Mouse (Mus musculus) urinary bladder, postnatal 10 days (tissue): ENCODE results near the gene Kif1a.

Source experiments
- DNase-seq: peaks from one replicate; pipeline ENCODE4 v3.0.0; 2022; ENCODE audit warnings: low spot score

Gene Kif1a

GRCm38 (mm10) chr1:93020602-93021001 lies 81.1 kb downstream of the Kif1a start:
- DNase-seq: no peak

- no peak for DNase-seq
Observed at GRCm38 (mm10) chr1:93018716-93019115, 83.0 kb downstream of the Kif1a start.

- no peak for DNase-seq
Observed at GRCm38 (mm10) chr1:93015136-93015535, 86.6 kb downstream of the Kif1a start.

- peak; percentile 33 for DNase-seq
Observed at GRCm38 (mm10) chr1:93014460-93014859, 87.3 kb downstream of the Kif1a start.

GRCm38 (mm10) chr1:93013367-93013766 lies 88.4 kb downstream of the Kif1a start:
- DNase-seq: no peak

- DNase-seq: no peak
Observed at GRCm38 (mm10) chr1:93012103-93012585, 89.6 kb downstream of the Kif1a start.

- DNase-seq: no peak
Observed at GRCm38 (mm10) chr1:93010731-93011130, 91.0 kb downstream of the Kif1a start.

- no peak for DNase-seq
Observed at GRCm38 (mm10) chr1:93009196-93009595, 92.6 kb downstream of the Kif1a start.

- DNase-seq: no peak
Observed at GRCm38 (mm10) chr1:93006061-93006460, 95.7 kb downstream of the Kif1a start, which contains the start of gene Aqp12. Gene Aqp12, plus strand, starts transcription at chr1:93006334.

GRCm38 (mm10) chr1:92992880-92993279 lies 108.9 kb downstream of the Kif1a start:
- DNase-seq: no peak

- DNase-seq: peak; percentile 4
Observed at GRCm38 (mm10) chr1:92992214-92992855, 109.4 kb downstream of the Kif1a start.

GRCm38 (mm10) chr1:92989891-92990290 lies 111.9 kb downstream of the Kif1a start:
- no peak for DNase-seq

- DNase-seq: no peak
Observed at GRCm38 (mm10) chr1:92988894-92989293, 112.9 kb downstream of the Kif1a start.

- no peak for DNase-seq
Observed at GRCm38 (mm10) chr1:92984999-92985398, 116.8 kb downstream of the Kif1a start.

- no peak for DNase-seq
Observed at GRCm38 (mm10) chr1:92982931-92983605, 118.7 kb downstream of the Kif1a start.

- DNase-seq: no peak
Observed at GRCm38 (mm10) chr1:92981056-92981845, 120.5 kb downstream of the Kif1a start.

GRCm38 (mm10) chr1:92979073-92979602 lies 122.6 kb downstream of the Kif1a start:
- no peak for DNase-seq

- no peak for DNase-seq
Observed at GRCm38 (mm10) chr1:92978645-92979044, 123.1 kb downstream of the Kif1a start.

- no peak for DNase-seq
Observed at GRCm38 (mm10) chr1:92976141-92976566, 125.6 kb downstream of the Kif1a start.

- no peak for DNase-seq
Observed at GRCm38 (mm10) chr1:92972854-92973253, 128.9 kb downstream of the Kif1a start.

GRCm38 (mm10) chr1:92971879-92972795 lies 129.6 kb downstream of the Kif1a start:
- DNase-seq: no peak
